Mouse (Mus musculus) liver, postnatal 0 days (tissue): ENCODE data around the gene Prss12.

Source experiments
- CTCF ChIP-seq: sonication (generic); IDR thresholded peaks from 2 replicates; pipeline ENCODE4 v1.5.1; 2016; ENCODE audit warnings: antibody characterized with exemption, low read depth
- EP300 ChIP-seq: IDR thresholded peaks from 2 replicates; pipeline ENCODE4 v1.6.1; 2016; ENCODE audit warnings: antibody characterized with exemption, low read depth, mild to moderate bottlenecking

DNA sequence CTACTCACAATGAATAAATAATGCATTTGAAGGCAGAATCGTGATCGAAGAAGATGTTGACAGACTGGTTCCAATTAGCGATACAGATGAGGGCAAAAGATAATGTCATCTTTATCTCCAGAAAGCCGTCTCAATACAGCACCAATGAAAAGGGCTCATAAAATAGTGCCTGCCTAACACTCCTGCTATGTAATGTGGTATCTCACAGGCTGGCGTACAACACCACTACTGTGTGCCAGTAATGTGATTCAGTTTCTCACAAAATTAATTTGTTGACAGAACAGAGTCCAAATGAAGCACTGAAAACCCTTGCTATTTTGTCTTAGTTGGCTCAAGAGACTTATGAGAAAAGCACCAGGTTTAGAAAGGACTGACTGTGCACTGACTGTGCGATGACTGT is 48.4 kb downstream of the Prss12 start:
- TF ChIP-seq CTCF: no peak
- no peak for TF ChIP-seq EP300
